Mouse (Mus musculus): ENCODE measurements around the gene Clhc1. TPM values are rescaled to one million over a fixed set of nuclear protein-coding genes. Genes with fewer than 3 reads are reported as not detected.

Clhc1 gene
- total RNA-seq, 2 experiments from 2014 or later, result not detected

Other genes starting within 250 kb of the Clhc1 start
- gene Ccdc88a, start 174.3 kb upstream of the Clhc1 start, total RNA-seq (2014; fragmentation: Nextera tagmentation), result 23.6 and 25.7 TPM in 2 replicates
- gene Ccdc88a, start 174.3 kb upstream of the Clhc1 start, total RNA-seq (2017), result 32.3 and 35.8 TPM in 2 replicates
- gene Prorsd1, start 32.9 kb upstream of the Clhc1 start, total RNA-seq (2014; fragmentation: Nextera tagmentation), result 34.5 and 53.7 TPM in 2 replicates
- gene Prorsd1, start 32.9 kb upstream of the Clhc1 start, total RNA-seq (2017), result 21.1 and 46.2 TPM in 2 replicates
- gene Mtif2, start 21.5 kb upstream of the Clhc1 start, total RNA-seq (2014; fragmentation: Nextera tagmentation), result 26.6 and 36.1 TPM in 2 replicates
- 59.9 and 69.5 TPM in 2 replicates for gene Mtif2, start 21.5 kb upstream of the Clhc1 start, total RNA-seq (2017)
- 4,428 and 5,155 TPM in 2 replicates for gene Rps27a, start 159 bp downstream of the Clhc1 start, total RNA-seq (2014; fragmentation: Nextera tagmentation)
- 1,402 and 1,539 TPM in 2 replicates for gene Rps27a, start 159 bp downstream of the Clhc1 start, total RNA-seq (2017)
- 61.8 and 68.1 TPM in 2 replicates for gene Rtn4, start 145.0 kb downstream of the Clhc1 start, total RNA-seq (2014; fragmentation: Nextera tagmentation)
- 60.3 and 62.0 TPM in 2 replicates for gene Rtn4, start 145.0 kb downstream of the Clhc1 start, total RNA-seq (2017)

Measured in granulocyte monocyte progenitor cell, adult 5-6 weeks (primary cell).